Mouse (Mus musculus) liver, adult 2 months (tissue): ENCODE measurements around the gene Bicd1. TPM values are rescaled to one million over a fixed set of nuclear protein-coding genes. Genes with fewer than 3 reads are reported as not detected.
A peak's percentile ranks its signal among the peaks of the same experiment; 100 is the strongest.
"Not testable (repeated sequence)": the region's sequence is repeated elsewhere in the genome, so short reads cannot be mapped to it uniquely, and the experiment has no call there.

ENCODE experiments used
- DNase-seq: peaks from one replicate; pipeline ENCODE4 v3.0.0-alpha.2; 2011; ENCODE audit warnings: low read depth, low spot score; ENCODE audit errors: extremely low read depth
- H3K27ac ChIP-seq: fragments of 200-500 bp; replicated peaks from 2 replicates; pipeline ENCODE4 v1.5.1; 2012; ENCODE audit warnings: low read depth, mild to moderate bottlenecking, control low read depth, inconsistent platforms, low read length; ENCODE audit not compliant: insufficient read depth
- H3K27me3 ChIP-seq: fragments of 200-500 bp; 2 replicates; pipeline ENCODE4 v1.6.1; 2012; ENCODE audit warnings: mild to moderate bottlenecking, moderate library complexity, low read length, inconsistent platforms; ENCODE audit not compliant: control insufficient read depth, insufficient read depth
- H3K36me3 ChIP-seq: fragments of 200-500 bp; 2 replicates; pipeline ENCODE4 v1.6.1; 2012; ENCODE audit warnings: low read length, inconsistent platforms; ENCODE audit not compliant: control insufficient read depth, insufficient read depth
- H3K4me1 ChIP-seq: fragments of 200-500 bp; 2 replicates; pipeline ENCODE4 v1.6.1; 2011; ENCODE audit warnings: low read length; ENCODE audit not compliant: control insufficient read depth, insufficient read depth
- H3K4me3 ChIP-seq: fragments of 200-500 bp; 2 replicates; pipeline ENCODE4 v1.5.1; 2011; ENCODE audit warnings: low read depth, mild to moderate bottlenecking, control low read depth, low read length, moderate library complexity; ENCODE audit not compliant: insufficient read depth
- H3K79me2 ChIP-seq: fragments of 200-500 bp; 2 replicates; pipeline ENCODE4 v1.6.1; 2012; ENCODE audit warnings: inconsistent platforms, mild to moderate bottlenecking, low read length, moderate library complexity; ENCODE audit not compliant: control insufficient read depth, insufficient read depth
- H3K9ac ChIP-seq: fragments of 200-500 bp; 2 replicates; pipeline ENCODE4 v1.6.1; 2012; ENCODE audit warnings: low read depth, mild to moderate bottlenecking, control low read depth, inconsistent platforms, low read length
- CTCF ChIP-seq: fragments of 200-500 bp; IDR thresholded peaks from 2 replicates; pipeline ENCODE4 v1.5.1; 2011; ENCODE audit warnings: low read depth, low read length, control low read depth
- POLR2A ChIP-seq: fragments of 200-500 bp; IDR thresholded peaks from 2 replicates; pipeline ENCODE4 v1.6.1; 2011; ENCODE audit warnings: low read length, control low read depth; ENCODE audit not compliant: insufficient read depth; ENCODE audit errors: extremely low read depth
- WGBS: fragments of 180-500 bp; shearing (Covaris S2); methylation state at CpG from one replicate; pipeline ENCODE4 v1.1.7; 2018; 5-methylcytosine and 5-hydroxymethylcytosine counted together
- polyA plus RNA-seq: library from polyadenylated mRNA; depleted of rRNA; stranded (reverse); fragments of >200 nt; gene quantifications from 2 replicates; pipeline ENCODE4 v1.2.3, GENCODE M21; 2012; rRNA removed
- total RNA-seq: library from RNA; depleted of rRNA; stranded (reverse); fragments of >200 nt; gene quantifications from 2 replicates; pipeline ENCODE4 v1.2.3, GENCODE M21; 2014; rRNA removed

The Bicd1 gene
- total RNA-seq: 0.55 and 0.60 TPM in 2 replicates
- 0.02 TPM in 1 of 2 replicates, not detected in the other for polyA plus RNA-seq

DNA sequence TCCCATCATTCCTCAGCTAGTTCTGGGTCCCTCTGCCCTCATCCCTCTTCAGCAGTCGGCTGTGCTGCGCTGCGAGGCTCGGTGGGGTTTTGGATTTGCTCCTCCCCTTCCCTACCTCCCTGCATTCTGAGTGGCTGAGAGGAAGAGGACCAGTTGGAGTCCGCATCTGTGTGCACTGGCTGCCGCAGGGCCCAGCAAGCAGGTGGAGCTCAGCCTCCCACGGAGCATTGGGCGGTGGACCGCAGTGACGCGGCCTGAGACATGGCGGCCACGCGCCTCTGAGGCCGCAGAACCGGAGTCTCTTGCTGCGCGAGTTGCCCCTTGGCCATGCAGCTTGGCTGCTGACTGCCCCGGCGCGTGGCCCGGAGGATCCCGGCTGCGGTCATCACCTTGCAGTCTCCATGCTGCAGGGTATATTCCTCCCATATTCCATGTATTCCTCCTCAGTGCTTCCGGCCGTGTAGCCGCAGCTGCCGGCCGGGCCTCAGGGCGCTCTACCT is at the start of gene Bicd1:
Gene Bicd1, plus strand, starts transcription at position 54 of the 500 bp plus-strand sequence.
- H3K79me2 ChIP-seq: no peaks in the 10 kb centered on the region
- WGBS: 1% methylated on average over 30 of the region's 30 CpGs
- no peak within 1 kb of the TSS for H3K27ac ChIP-seq
- peak within 1 kb of the TSS; percentile 41 for H3K9ac ChIP-seq
- H3K27me3 ChIP-seq: peaks cover 2% of the 10 kb centered on the region; the same call in 1 of the 2 replicates
- H3K36me3 ChIP-seq: no peaks in the 10 kb centered on the region
- DNase-seq: peak; percentile 9
- H3K4me1 ChIP-seq: peaks cover 7% of the 10 kb centered on the region; the same call in 1 of the 2 replicates
- TF ChIP-seq CTCF: no peak
- TF ChIP-seq POLR2A: no peak
- peak within 1 kb of the TSS; percentile 62 for H3K4me3 ChIP-seq

GRCm38 (mm10) chr6:149362533-149362932 is 46.2 kb upstream of the Bicd1 start:
- WGBS: 97% methylated on average over 20 of the region's 20 CpGs
- H3K4me3 ChIP-seq, DNase-seq: not testable (repeated sequence)

GRCm38 (mm10) chr6:149365975-149366374 is 42.7 kb upstream of the Bicd1 start:
- H3K79me2 ChIP-seq, H3K27ac ChIP-seq, H3K4me1 ChIP-seq, DNase-seq, H3K4me3 ChIP-seq, H3K9ac ChIP-seq, H3K36me3 ChIP-seq, H3K27me3 ChIP-seq: not testable (repeated sequence)
- 74% methylated on average over 2 of the region's 2 CpGs for WGBS

More at GRCm38 (mm10) chr6:149362533-149362932, 46.2 kb upstream of the Bicd1 start:
- not testable (repeated sequence) for H3K36me3 ChIP-seq, H3K4me1 ChIP-seq, H3K27me3 ChIP-seq, H3K27ac ChIP-seq, H3K9ac ChIP-seq, H3K79me2 ChIP-seq

GRCm38 (mm10) chr6:149366403-149366802 is 42.3 kb upstream of the Bicd1 start:
- no peaks in the 10 kb centered on the region for H3K4me1 ChIP-seq
- DNase-seq: no peak
- H3K36me3 ChIP-seq: no peaks in the 10 kb centered on the region
- 88% methylated on average over 2 of the region's 2 CpGs for WGBS
- no peak overlapping the region for H3K27ac ChIP-seq
- H3K9ac ChIP-seq: no peak overlapping the region
- no peak overlapping the region for H3K4me3 ChIP-seq
- TF ChIP-seq POLR2A (no peak), CTCF (no peak)
- H3K79me2 ChIP-seq: no peaks in the 10 kb centered on the region
- no peaks in the 10 kb centered on the region for H3K27me3 ChIP-seq

DNA sequence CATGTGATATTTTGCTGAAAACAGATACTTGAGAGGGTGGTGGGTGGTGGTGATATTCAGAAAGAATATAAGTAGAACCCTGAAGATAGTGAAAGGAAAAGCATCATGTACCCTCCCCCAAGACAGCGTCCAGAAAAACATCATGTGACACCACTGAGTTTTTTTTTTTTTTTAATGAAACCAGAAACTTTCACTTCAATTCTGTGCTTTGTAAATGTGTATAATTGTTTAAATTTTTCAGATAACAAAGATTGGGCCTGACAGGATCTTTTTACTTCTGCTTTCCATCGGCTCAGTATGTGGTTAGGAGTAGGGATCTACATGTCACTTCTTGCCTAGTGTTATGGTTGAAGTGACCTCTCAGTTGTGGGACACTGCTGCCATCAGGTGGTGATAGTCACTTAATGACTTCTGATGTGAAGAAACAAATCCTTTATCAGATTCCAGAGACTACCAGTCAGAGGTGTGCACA is 33.7 kb upstream of the Bicd1 start:
- DNase-seq: peak; percentile 90
- no peak overlapping the region for H3K9ac ChIP-seq

GRCm38 (mm10) chr6:149383531-149383930 is 25.2 kb upstream of the Bicd1 start:
- Histone ChIP-seq H3K79me2 (no peaks in the 10 kb centered on the region), H3K4me3 (no peak overlapping the region), H3K36me3 (no peaks in the 10 kb centered on the region), H3K4me1 (no peaks in the 10 kb centered on the region), H3K27ac (no peak overlapping the region), H3K9ac (no peak overlapping the region), H3K27me3 (no peaks in the 10 kb centered on the region)
- WGBS: 73% methylated on average over 2 of the region's 2 CpGs
- DNase-seq: no peak
- no peak for TF ChIP-seq CTCF
- TF ChIP-seq POLR2A: no peak

More for the DNA sequence above, 33.7 kb upstream of the Bicd1 start:
- no peak overlapping the region for H3K4me3 ChIP-seq
- TF ChIP-seq POLR2A (no peak), CTCF (peak; percentile 20; the same call in 1 of the 2 replicates)
- no peaks in the 10 kb centered on the region for H3K79me2 ChIP-seq
- peaks cover 4% of the 10 kb centered on the region; the same call in 1 of the 2 replicates for H3K4me1 ChIP-seq
- H3K27me3 ChIP-seq: no peaks in the 10 kb centered on the region
- 33% methylated on average over 2 of the region's 2 CpGs for WGBS
- H3K36me3 ChIP-seq: no peaks in the 10 kb centered on the region
- H3K27ac ChIP-seq: no peak overlapping the region
